Mouse (Mus musculus): ENCODE data around the gene Gm8797. TPM values are rescaled to one million over a fixed set of nuclear protein-coding genes. Genes with fewer than 3 reads are reported as not detected.
"Not testable (repeated sequence)": the region's sequence is repeated elsewhere in the genome, so short reads cannot be mapped to it uniquely, and the experiment has no call there.

Gm8797 gene
- polyA plus RNA-seq (2016; fragmentation: Nextera tagmentation; extraction: Ambion mirVana), result 15.3 and 19.4 TPM in 2 replicates

DNA sequence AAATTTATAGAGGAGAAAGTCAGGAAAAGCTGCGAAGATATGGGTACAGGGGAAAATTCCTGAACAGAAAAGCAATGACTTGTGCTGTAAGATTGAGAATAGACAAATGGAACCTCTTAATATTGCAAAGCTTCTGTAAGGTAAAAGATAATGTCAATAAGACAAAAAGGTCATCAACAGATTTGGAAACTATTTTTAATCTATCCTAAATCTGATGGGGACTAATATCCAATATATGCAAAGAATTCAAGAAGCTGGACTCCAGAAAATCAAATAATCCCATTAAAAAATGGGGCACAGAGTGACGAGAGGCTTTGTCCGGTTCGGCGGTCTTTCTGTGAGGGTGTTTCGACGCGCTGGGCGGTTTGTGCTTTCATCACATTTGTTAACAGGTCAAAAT, at the start of gene Gm8797:
Gm8797 (plus strand) TSS at position 301 of the 400 bp plus-strand sequence.
- not testable (repeated sequence) for H3K27ac ChIP-seq; DNase-seq (ENCODE audit: low spot score); H3K27me3 ChIP-seq (ENCODE audit: low read depth, poor library complexity, severe bottlenecking); H3K4me3 ChIP-seq; H3K36me3 ChIP-seq; H3K9me3 ChIP-seq (replicated peaks); H3K4me1 ChIP-seq
- WGBS, result 97% methylated on average over 9 of the region's 9 CpGs

DNA sequence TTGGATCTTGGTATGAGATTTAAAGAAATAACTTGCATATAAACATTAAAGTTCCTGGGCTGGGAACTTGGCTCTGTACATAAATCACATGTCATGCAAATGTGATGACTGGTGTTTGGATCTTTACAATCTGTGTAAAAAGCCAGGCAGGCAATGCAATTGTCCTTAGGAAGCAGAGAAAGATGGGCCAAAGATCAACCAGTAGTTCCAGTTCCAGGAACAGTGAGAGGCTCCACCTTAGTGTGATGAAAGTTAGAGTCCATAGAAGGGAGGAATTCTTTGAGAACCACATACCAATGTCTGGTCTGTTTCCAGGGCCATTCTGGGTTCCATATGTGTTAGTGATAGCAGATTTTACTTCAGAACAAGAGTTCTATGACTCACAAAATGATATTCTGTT, 36.1 kb upstream of the Gm8797 start:
- no peak overlapping the region for H3K27ac ChIP-seq
- no peaks in the 10 kb centered on the region for H3K9me3 ChIP-seq (replicated peaks)
- no peak for DNase-seq (ENCODE audit: low spot score)
- H3K36me3 ChIP-seq, result no peaks in the 10 kb centered on the region
- H3K4me3 ChIP-seq, result no peak overlapping the region
- H3K4me1 ChIP-seq, result no peaks in the 10 kb centered on the region
- H3K27me3 ChIP-seq (ENCODE audit: low read depth, poor library complexity, severe bottlenecking), result no peaks in the 10 kb centered on the region

DNA sequence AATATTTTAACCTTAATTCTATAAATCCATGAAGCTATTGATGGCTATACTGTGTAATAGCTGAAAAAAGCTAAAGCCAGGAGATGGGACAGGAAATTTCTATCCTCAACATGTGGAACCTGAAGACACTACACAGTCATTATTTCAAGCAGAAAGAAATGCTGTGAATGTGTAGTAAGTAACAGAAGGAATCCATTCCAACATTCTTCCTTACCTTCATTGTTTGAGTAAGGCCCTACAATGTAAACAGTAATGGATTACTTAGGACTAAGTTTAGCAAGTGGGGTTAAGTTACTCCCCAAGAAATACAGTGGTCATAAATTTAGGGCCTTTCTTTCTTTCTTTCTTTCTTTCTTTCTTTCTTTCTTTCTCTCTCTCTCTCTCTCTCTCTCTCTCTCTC, 17.7 kb upstream of the Gm8797 start:
- H3K9me3 ChIP-seq (replicated peaks), result no peaks in the 10 kb centered on the region
- DNase-seq (ENCODE audit: low spot score), result no peak
- no peak overlapping the region for H3K4me3 ChIP-seq
- no peaks in the 10 kb centered on the region for H3K27me3 ChIP-seq (ENCODE audit: low read depth, poor library complexity, severe bottlenecking)
- H3K36me3 ChIP-seq, result no peaks in the 10 kb centered on the region
- no peak overlapping the region for H3K27ac ChIP-seq
- no peaks in the 10 kb centered on the region for H3K4me1 ChIP-seq

GRCm38 (mm10) chr3:5754763-5755478, 4.3 kb downstream of the Gm8797 start:
- H3K36me3 ChIP-seq, result no peaks in the 10 kb centered on the region
- no peaks in the 10 kb centered on the region for H3K4me1 ChIP-seq
- no peak for DNase-seq (ENCODE audit: low spot score)
- no peaks in the 10 kb centered on the region for H3K9me3 ChIP-seq (replicated peaks)
- H3K27me3 ChIP-seq (ENCODE audit: low read depth, poor library complexity, severe bottlenecking), result no peaks in the 10 kb centered on the region
- H3K27ac ChIP-seq, result no peak overlapping the region
- H3K4me3 ChIP-seq, result no peak overlapping the region
- 77% methylated on average over 3 of the region's 3 CpGs for WGBS

GRCm38 (mm10) chr3:5766256-5766655, 15.7 kb downstream of the Gm8797 start:
- WGBS, result 94% methylated on average over 3 of the region's 3 CpGs
- no peaks in the 10 kb centered on the region for H3K9me3 ChIP-seq (replicated peaks)
- DNase-seq (ENCODE audit: low spot score), result no peak
- H3K4me1 ChIP-seq, result no peaks in the 10 kb centered on the region
- H3K27ac ChIP-seq, result no peak overlapping the region
- no peaks in the 10 kb centered on the region for H3K27me3 ChIP-seq (ENCODE audit: low read depth, poor library complexity, severe bottlenecking)
- no peaks in the 10 kb centered on the region for H3K36me3 ChIP-seq
- no peak overlapping the region for H3K4me3 ChIP-seq

DNA sequence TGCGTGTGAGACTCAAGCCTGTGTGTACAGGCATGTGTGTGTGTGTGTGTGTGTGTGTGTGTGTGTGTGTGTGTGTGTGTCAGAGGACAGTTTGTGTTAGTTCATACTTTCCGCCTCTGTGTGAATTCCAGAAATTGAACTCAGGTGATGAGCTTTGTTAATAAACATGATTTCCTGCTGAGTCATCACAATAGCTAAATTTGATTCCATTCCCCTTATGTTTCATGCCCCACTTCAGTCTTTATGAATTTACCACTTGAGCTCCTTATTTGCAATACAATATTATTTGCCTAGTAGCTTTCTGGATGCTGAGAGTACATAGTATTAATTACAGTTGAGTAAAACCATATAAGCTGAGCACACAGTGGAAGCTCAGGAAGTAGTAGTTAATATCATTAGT, 26.3 kb downstream of the Gm8797 start:
- no peaks in the 10 kb centered on the region for H3K27me3 ChIP-seq (ENCODE audit: low read depth, poor library complexity, severe bottlenecking)
- WGBS, result 84% methylated on average over 2 of the region's 2 CpGs
- no peak overlapping the region for H3K4me3 ChIP-seq
- no peaks in the 10 kb centered on the region for H3K36me3 ChIP-seq
- H3K9me3 ChIP-seq (replicated peaks), result no peaks in the 10 kb centered on the region
- H3K4me1 ChIP-seq, result no peaks in the 10 kb centered on the region
- DNase-seq (ENCODE audit: low spot score), result no peak
- no peak overlapping the region for H3K27ac ChIP-seq
